Mouse (Mus musculus): ENCODE measurements at regions not wholly inside any gene's neighbourhood (a gene's known extent, or its start where the extent isn't known, plus 50 kb on each side); places are given as distances from the start of the nearest gene placed in this dataset.

DNA sequence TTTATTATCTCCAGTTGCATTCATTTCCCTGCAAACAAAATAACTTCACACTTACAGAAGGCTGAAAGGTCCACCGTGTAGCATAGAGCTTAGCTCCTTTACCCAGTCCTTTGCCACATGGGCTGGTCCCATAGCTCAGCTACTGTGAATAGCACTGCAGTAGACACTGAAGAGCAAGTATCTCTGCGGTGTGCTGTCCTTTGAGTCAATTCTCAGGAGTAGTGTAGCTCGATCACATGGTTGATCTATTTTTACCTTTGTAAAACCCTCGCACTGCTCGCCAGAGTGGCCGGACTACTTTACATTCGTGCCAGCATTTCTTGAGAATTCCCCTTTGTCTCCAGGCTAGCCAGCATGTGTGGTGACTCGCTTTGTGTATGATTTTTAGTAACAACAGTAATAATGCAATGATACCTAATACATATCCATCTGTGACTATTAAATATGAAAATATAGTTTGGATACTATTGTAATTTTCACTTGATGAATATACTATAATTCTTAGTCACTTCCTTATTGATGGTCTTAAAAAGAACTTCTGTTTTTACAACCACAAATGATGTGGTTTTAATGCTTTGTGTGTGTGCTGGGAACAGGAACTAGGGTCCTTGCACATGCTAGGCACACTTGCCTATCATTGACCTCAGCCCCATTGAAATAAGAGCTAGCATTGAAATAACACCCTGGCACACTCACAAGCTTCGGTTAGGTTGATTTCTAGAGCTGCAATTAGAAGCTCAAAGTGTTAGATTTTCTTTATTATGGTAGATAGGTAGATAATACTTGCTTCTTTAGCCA lies 257.7 kb upstream of the Atp11b start:
- POLR2A ChIA-PET = no interaction called here
- CTCF ChIA-PET = no interaction called here

- POLR2A ChIA-PET = no interaction called here
- CTCF ChIA-PET = interaction anchor here in 1 of 4 experiments (0.6 kb wide), 1 partner anchor 109 kb away, joined by 3 read pairs; no protein-coding TSS in a partner anchor
Observed at GRCm38 (mm10) chr3:35510314-35510713, 243.6 kb upstream of the Atp11b start.

GRCm38 (mm10) chr3:35516517-35516916 lies 237.4 kb upstream of the Atp11b start:
- ChIA-PET CTCF (no interaction called here), POLR2A (no interaction called here)

GRCm38 (mm10) chr3:35520131-35520530 lies 233.8 kb upstream of the Atp11b start:
- CTCF ChIA-PET = no interaction called here
- POLR2A ChIA-PET = no interaction called here

- CTCF ChIA-PET = no interaction called here
- POLR2A ChIA-PET = no interaction called here
Observed at GRCm38 (mm10) chr3:35547696-35548095, 206.2 kb upstream of the Atp11b start.

DNA sequence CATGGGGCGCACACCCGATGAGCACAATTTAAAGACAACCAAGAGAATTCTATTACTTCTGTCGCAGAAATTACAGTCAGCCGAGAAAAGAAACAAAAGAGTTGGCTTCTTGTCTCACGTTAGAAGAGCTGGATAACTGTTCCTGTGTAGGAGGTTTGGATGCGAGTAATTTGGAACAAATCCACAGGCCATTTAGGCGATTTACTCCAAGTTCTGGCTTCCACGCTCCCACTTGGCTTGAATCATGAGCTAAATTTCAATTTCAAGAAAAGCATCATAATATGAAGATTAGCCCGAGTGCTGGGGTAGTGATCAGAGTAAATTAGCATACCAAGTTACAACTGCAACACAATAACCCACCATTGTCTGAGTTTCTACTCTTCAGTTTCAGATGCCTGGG lies 202.1 kb upstream of the Atp11b start:
- POLR2A ChIA-PET = no interaction called here
- CTCF ChIA-PET = no interaction called here

GRCm38 (mm10) chr3:35560425-35560824 lies 193.5 kb upstream of the Atp11b start:
- POLR2A ChIA-PET = no interaction called here
- CTCF ChIA-PET = no interaction called here

DNA sequence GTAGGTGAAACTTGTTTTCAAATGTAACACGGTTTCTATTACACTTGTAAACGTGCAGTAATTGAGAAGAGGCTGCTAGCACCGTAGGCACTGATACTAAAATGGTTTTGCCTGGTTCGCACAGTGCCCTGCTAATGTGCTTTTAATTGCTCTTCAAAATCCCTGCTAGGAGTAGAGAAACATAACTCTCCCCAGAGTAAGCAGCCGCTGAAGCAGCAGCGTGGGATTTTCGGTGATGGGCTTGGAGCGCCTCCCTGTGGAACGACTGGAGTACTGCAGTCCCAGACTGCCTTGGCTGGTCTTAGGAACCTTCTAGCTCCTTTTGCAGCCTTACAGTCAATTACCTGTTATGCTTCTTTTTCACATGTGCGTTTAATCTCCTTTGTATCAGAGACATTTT lies 179.5 kb upstream of the Atp11b start:
- ChIA-PET POLR2A (interaction anchor here in 1 of 4 experiments (0.7 kb wide), 1 partner anchor 814 kb away, joined by 3 read pairs; no protein-coding TSS in a partner anchor), CTCF (interaction anchor here in 3 of 4 experiments (0.5 to 1.0 kb wide), 4 partner anchors 83 to 1732 kb away, joined by 3 to 6 read pairs (median 4); no protein-coding TSS in a partner anchor)

All from embryonic stem cell, embryonic (primary cell).